Mouse (Mus musculus) left cerebral cortex, adult 18-20 months (tissue): ENCODE data around the gene Slc39a9. TPM values are rescaled to one million over a fixed set of nuclear protein-coding genes. Genes with fewer than 3 reads are reported as not detected.
A peak's percentile ranks its signal among the peaks of the same experiment; 100 is the strongest.

Experiments used
- DNase-seq, 2 experiments: peaks; one replicate each; pipeline ENCODE4 v3.0.0; 2021 to 2022; ENCODE audit warnings: low spot score in 2 of 2, mixed read lengths in 1 of 2
- total RNA-seq, 2 experiments: library from RNA; stranded (reverse); gene quantifications; 2 replicates each; pipeline ENCODE4 v1.2.3; 2021

Slc39a9 gene
- total RNA-seq, 2 experiments from 2014 or later = 40.6 to 41.3 TPM

DNA sequence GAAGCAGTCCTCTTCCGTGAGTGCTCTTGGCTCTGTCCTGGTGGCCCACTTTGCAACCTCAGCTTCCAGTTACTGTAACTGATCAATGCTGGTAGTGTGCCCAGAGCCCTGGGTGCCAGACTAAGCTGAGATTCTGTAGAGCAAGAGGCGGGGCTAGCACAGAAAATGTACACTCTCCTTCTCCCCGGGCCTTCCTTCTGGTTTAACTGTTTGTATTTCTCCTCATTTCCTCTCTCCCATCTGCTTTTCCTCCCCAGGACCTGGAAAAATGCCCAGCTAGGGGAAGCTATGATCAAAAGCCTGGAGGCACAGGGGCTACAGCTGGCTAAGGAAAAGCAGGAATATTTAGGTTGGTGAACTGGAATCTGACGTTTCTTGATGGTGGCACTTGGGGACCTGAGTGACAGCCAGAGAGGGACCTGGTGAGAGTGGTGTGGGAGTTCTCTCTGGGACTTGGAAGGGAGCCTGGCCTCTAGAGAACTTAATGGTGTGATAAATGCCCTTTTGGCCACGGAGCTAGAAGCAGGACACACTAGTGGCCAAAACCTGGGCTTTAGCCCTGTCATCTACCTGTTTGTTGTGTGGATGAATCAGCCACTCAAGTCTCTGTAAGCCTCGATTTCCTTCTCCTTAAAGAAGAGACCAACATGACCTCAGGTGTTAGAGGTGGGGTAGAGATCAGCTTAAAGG lies 63.4 kb downstream of the Slc39a9 start:
- DNase-seq = no peak

DNA sequence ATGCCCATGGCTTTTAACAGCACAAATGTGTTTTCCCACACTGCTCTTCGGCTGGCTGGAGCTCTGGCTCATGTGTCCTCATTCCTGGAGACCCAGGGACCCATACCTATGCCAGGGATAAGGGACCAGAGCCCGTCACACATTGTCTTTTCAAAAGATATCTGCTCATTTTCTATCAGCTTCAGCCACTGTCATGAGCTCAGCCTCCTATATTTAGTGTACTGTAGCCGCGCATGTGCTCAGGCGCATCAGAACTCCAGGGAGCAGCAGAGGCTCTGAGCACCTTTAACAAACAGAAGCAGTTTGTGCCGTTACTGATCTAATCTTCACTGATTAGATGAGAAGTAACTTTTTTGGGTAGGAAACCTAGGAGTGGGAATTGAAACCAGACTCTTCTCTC lies 72.2 kb downstream of the Slc39a9 start:
- no peak for DNase-seq

DNA sequence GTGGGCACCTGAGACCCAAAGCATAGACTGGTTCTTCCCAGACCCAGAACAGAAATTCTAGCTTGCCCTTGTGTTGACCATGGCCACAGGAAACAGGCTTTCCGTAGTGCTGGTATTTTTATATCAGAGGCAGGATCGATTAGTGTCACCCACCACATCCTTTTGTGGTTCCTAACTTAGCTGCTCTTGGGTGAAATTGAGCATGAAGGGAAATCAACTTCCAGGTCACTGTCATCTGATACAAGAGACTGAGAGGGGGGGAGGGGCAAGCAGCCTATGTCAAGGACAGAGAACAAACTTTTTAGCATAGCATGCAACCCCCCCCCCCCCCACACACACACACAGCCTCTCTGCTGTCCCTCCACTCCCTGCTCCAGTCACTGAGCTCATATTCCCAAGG lies 75.5 kb downstream of the Slc39a9 start:
- DNase-seq = no peak

DNA sequence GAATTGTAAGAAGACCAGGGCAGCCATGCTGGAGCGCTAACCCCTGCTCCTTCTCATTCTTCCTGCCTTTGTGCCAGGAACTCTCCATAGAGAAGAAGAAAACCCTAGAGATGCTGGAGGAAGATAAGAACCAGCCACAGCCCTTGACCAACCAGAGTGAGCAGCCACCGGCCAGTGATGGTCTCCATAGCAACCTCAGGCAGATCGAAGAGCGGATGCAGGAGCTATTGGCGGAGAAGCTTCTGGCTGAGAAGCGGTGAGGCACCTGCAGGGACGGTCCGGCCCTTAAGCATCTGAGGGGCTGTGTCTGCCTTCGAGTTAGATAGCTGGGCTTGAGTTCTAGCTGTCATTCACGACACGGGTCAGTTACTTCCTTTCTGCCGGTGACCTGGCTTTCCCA lies 76.8 kb downstream of the Slc39a9 start:
- DNase-seq = no peak

DNA sequence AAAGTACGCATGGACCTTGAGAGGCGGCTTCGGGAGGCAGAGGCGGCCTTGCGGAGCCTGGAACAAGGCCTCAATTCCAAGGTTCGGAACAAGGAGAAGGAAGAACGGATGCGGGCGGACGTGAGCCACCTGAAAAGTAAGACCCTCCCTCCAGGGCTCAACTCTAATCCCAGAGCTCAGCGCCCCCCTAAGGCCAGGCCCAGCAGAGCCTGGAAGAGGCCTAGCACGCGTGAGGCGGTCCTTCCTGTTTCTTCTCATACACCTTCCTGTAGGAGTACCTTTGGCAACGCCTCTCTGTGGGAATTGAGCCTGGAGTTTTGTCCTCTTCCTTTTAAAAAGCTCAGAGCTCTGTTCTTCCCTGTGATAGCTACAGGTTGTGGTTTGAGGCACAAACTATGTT lies 77.8 kb downstream of the Slc39a9 start:
- no peak for DNase-seq

DNA sequence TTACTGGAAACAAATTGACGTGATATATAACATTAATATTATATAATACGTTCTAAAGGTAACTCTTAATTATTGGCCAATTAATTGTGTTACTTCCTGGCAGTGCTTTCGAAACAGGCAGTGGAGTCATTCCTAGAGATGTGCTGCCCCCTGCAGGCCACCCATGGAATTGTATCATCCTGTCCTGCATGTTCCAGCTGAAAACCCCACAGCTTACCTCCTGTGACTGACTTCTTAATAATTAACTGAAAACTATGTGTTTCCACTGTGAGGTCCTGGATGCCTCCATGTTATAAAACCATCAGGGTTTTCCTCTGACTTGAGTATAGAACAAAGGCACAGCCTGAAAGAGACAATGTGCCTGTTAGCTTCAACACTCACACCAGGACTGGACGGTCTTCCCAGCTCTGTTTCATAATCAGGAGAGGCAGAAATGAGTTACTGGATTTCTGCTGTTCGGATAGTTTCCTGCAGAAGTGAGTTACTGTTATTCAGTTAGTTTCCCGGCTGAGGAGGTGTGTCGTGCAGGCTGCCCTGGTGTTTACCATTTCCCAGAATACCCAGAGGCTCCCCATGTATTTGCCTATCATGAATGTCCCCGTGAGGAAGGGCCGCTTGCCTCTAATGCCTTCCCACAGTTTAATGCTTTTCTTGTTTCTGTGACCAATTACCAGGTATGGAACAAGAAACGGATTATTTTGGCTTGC lies 81.3 kb downstream of the Slc39a9 start:
- DNase-seq = peak; percentile 86 to 94

DNA sequence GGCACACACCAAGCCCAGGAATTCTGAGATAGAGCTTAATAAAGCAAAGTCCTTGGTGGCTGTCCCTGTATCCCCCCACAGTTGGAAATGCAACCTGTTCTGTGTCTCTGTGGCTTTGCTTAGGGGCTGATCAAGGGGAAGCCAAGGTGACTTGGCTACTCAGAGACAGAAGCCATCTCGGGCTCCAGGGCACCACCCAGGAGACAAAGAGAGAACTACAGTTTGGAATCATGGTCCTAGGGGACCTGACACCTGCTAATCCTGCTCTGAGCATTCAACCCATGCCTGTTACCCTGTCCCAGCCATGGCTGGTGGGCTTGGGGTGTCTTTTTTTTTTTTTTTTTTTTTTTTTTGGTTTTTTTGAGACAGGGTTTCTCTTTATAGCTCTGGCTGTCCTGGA lies 84.5 kb downstream of the Slc39a9 start:
- no peak for DNase-seq

DNA sequence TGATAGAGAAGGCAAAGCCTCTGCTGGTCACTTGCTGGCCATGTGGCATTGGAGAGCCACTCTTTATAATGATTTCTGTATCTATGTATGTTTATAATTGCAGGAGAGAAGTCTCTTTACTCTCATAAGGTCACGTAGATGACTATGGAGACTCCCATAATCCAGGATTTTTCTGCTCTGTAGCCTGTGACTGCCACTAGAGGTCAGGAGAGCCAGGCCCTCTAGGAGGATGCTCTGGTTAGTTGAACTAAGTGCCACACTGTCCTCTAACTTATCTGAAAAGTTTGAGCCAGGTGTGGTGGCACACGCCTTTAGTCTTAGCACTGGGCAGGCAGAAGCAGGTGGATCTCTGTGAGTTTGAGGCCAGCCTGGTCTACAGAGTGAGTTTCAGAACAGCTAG lies 85.1 kb downstream of the Slc39a9 start:
- DNase-seq = no peak

DNA sequence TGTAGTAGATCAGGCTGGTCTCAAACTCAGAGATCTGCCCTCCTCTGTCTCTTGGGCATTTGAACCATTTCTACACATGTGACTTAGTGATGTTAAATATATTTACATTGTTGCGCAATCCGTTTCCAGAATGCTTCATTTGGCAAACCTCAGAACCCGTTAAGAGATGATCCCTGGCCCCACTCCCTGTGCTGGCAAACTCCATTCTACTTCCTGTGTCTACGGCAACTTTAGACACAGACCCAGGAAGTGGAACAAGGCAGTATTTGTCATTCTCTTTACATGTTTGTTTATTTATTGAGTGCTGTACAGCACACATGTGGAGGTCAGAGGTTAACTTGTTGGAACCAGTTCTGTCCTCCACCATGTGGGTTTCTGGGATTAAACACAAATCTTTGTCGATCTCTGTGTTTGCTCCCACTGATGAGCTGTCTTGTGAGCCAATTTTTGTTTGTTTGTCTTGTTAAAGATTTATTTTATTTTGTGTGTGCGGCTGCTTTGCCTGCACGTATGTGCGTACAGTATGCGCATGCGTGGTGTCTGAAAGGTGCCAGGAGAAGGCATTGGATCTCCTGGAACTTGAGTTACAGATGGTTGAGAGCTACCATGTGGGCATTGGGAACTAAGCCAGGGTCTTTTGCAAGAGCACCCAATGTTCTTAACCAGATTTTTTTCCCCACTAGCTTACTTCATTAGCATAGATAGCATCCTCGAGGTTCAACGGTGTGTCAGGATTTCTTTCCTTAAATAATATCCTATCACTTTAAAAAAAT lies 86.3 kb downstream of the Slc39a9 start:
- DNase-seq = peak; percentile 27 to 33

DNA sequence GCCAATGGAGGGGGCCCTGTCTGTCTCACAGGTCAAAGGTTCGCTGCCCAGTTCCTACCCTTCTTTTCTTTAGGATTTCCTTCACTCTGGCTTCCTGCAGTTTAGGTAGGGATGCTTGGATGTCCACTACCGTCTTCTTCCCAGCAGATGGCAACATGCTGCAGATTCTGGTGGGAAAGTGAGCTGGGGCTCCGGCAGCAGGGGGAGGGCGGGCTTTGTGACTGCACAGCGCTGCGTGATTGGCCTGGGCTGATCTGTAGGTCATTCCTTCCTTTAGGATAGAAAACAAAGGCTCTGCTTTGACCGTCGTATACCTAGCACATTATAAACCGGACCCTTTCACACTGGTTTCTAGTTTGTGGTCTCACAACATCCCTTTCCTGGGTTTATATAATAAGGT lies 86.9 kb downstream of the Slc39a9 start:
- DNase-seq = peak; percentile 68 to 74

Other genes with a start within 250 kb of the Slc39a9 start
- 10 to 100 TPM; 70.9 to 74.1 TPM for gene Dcaf5, start 207.3 kb upstream of the Slc39a9 start, total RNA-seq
- 100 to 1,000 TPM; 108 to 112 TPM for gene Exd2, start 180.8 kb upstream of the Slc39a9 start, total RNA-seq
- gene Galnt16, start 125.6 kb upstream of the Slc39a9 start, total RNA-seq = 10 to 100 TPM; 89.3 to 96.7 TPM
- gene Erh, start 458 bp downstream of the Slc39a9 start, total RNA-seq = 10 to 100 TPM; 31.9 to 37.2 TPM
- 1 to 10 TPM; 2.1 to 3.6 TPM for gene Plekhd1, start 48.7 kb downstream of the Slc39a9 start, total RNA-seq
- gene Ccdc177, start 116.8 kb downstream of the Slc39a9 start, total RNA-seq = 10 to 100 TPM; 11.4 to 12.2 TPM
- 10 to 100 TPM; 34.8 to 35.7 TPM for gene Susd6, start 146.6 kb downstream of the Slc39a9 start, total RNA-seq